Mouse (Mus musculus) midbrain, embryonic 12.5 days (tissue): ENCODE results near the gene Cdca8. TPM values are rescaled to one million over a fixed set of nuclear protein-coding genes. Genes with fewer than 3 reads are reported as not detected.

ENCODE experiments used
- ATAC-seq: fragments of 200-750 bp; cut with Nextera tagmentation; 2 replicates; pipeline ENCODE4 v1.8.0; 2017; ENCODE audit warnings: low read depth, moderate TSS enrichment, moderate library complexity; ENCODE audit not compliant: low FRiP score
- H3K27ac ChIP-seq: fragments of 300-500 bp; sonication (generic); replicated peaks from 2 replicates; pipeline ENCODE4 v1.5.1; 2016; ENCODE audit warnings: mild to moderate bottlenecking
- H3K27me3 ChIP-seq: fragments of 300-500 bp; sonication (generic); 2 replicates; pipeline ENCODE4 v1.6.1; 2016; ENCODE audit warnings: mild to moderate bottlenecking
- H3K36me3 ChIP-seq: fragments of 300-500 bp; sonication (generic); 2 replicates; pipeline ENCODE4 v1.6.1; 2016
- H3K4me1 ChIP-seq: fragments of 300-500 bp; sonication (generic); 2 replicates; pipeline ENCODE4 v1.6.1; 2016
- H3K4me2 ChIP-seq: fragments of 300-500 bp; sonication (generic); replicated peaks from 2 replicates; pipeline ENCODE4 v1.6.1; 2016; ENCODE audit warnings: mild to moderate bottlenecking, moderate library complexity
- H3K4me3 ChIP-seq: fragments of 300-500 bp; sonication (generic); 2 replicates; pipeline ENCODE4 v1.5.1; 2016; ENCODE audit warnings: mild to moderate bottlenecking
- H3K9ac ChIP-seq: fragments of 300-500 bp; sonication (generic); replicated peaks from 2 replicates; pipeline ENCODE4 v1.6.1; 2016; ENCODE audit warnings: mild to moderate bottlenecking, moderate library complexity
- H3K9me3 ChIP-seq: fragments of 300-500 bp; sonication (generic); 2 replicates; pipeline ENCODE4 v1.6.1; 2016; ENCODE audit warnings: mild to moderate bottlenecking
- WGBS: fragments of 180-500 bp; shearing (Covaris S2); methylation state at CpG from one replicate; pipeline ENCODE4 v1.1.7; 2016; 5-methylcytosine and 5-hydroxymethylcytosine counted together
- polyA plus RNA-seq: library from polyadenylated mRNA; unstranded; fragments of >200 nt; fragmentation: Nextera tagmentation; extraction: Ambion mirVana; gene quantifications from 2 replicates; pipeline ENCODE4 v1.2.1, GENCODE M21; 2016

Cdca8 gene
- polyA plus RNA-seq, 1 experiment from 2014 or later = 207 TPM

- H3K36me3 ChIP-seq = no peaks in the 10 kb centered on the region
- H3K27me3 ChIP-seq = peaks cover 63% of the 10 kb centered on the region
- no peaks in the 10 kb centered on the region for H3K9me3 ChIP-seq
- H3K9ac ChIP-seq = peak overlapping the region; percentile 55
- 0 out of 2 replicates have a peak overlapping the region, but pooled peaks have one; percentile 39 for H3K27ac ChIP-seq
- peak overlapping the region; percentile 83 for H3K4me2 ChIP-seq
- ATAC-seq = peak; percentile 59
- H3K4me1 ChIP-seq = peaks cover 36% of the 10 kb centered on the region
- WGBS = 2% methylated on average over 49 of the region's 83 CpGs
- peak overlapping the region; percentile 48 for H3K4me3 ChIP-seq
Observed at GRCm38 (mm10) chr4:124894508-124895428, 44.3 kb downstream of the Cdca8 start.

- WGBS = 26% methylated on average over 6 of the region's 6 CpGs
- H3K4me2 ChIP-seq = peak overlapping the region; percentile 83
- peaks cover 65% of the 10 kb centered on the region for H3K27me3 ChIP-seq
- no peak overlapping the region for H3K27ac ChIP-seq
- H3K36me3 ChIP-seq = no peaks in the 10 kb centered on the region
- ATAC-seq = no peak; the same call in 1 of the 2 replicates
- no peak overlapping the region for H3K9ac ChIP-seq
- H3K9me3 ChIP-seq = no peaks in the 10 kb centered on the region
- H3K4me1 ChIP-seq = peaks cover 26% of the 10 kb centered on the region
- H3K4me3 ChIP-seq = no peak overlapping the region
Observed at GRCm38 (mm10) chr4:124893769-124894168, 45.3 kb downstream of the Cdca8 start.

- no peak overlapping the region for H3K27ac ChIP-seq
- no peak overlapping the region for H3K9ac ChIP-seq
- no peak overlapping the region for H3K4me3 ChIP-seq
- H3K4me1 ChIP-seq = peaks cover 18% of the 10 kb centered on the region
- no peak for ATAC-seq
- peaks cover 67% of the 10 kb centered on the region for H3K27me3 ChIP-seq
- no peak overlapping the region for H3K4me2 ChIP-seq
- no peaks in the 10 kb centered on the region for H3K9me3 ChIP-seq
- H3K36me3 ChIP-seq = no peaks in the 10 kb centered on the region
- WGBS = 76% methylated on average over 5 of the region's 5 CpGs
Observed at GRCm38 (mm10) chr4:124890831-124891230, 48.3 kb downstream of the Cdca8 start.

GRCm38 (mm10) chr4:124889935-124890334, 49.2 kb downstream of the Cdca8 start:
- ATAC-seq = no peak
- no peak overlapping the region for H3K4me3 ChIP-seq
- H3K4me1 ChIP-seq = peaks cover 16% of the 10 kb centered on the region
- no peaks in the 10 kb centered on the region for H3K9me3 ChIP-seq
- peaks cover 64% of the 10 kb centered on the region for H3K27me3 ChIP-seq
- 88% methylated on average over 2 of the region's 2 CpGs for WGBS
- H3K36me3 ChIP-seq = no peaks in the 10 kb centered on the region
- no peak overlapping the region for H3K4me2 ChIP-seq
- no peak overlapping the region for H3K27ac ChIP-seq
- no peak overlapping the region for H3K9ac ChIP-seq

GRCm38 (mm10) chr4:124888702-124889101, 50.4 kb downstream of the Cdca8 start:
- ATAC-seq = no peak
- WGBS = 68% methylated on average over 7 of the region's 7 CpGs
- H3K36me3 ChIP-seq = no peaks in the 10 kb centered on the region
- H3K4me1 ChIP-seq = peaks cover 6% of the 10 kb centered on the region; the same call in 1 of the 2 replicates
- no peak overlapping the region for H3K9ac ChIP-seq
- H3K4me3 ChIP-seq = no peak overlapping the region
- H3K27me3 ChIP-seq = peaks cover 63% of the 10 kb centered on the region
- H3K4me2 ChIP-seq = no peak overlapping the region
- no peak overlapping the region for H3K27ac ChIP-seq
- H3K9me3 ChIP-seq = no peaks in the 10 kb centered on the region

- H3K4me2 ChIP-seq = peak overlapping the region; percentile 77
- H3K4me1 ChIP-seq = peaks cover 31% of the 10 kb centered on the region
- no peaks in the 10 kb centered on the region for H3K36me3 ChIP-seq
- peak; percentile 25 for ATAC-seq
- no peaks in the 10 kb centered on the region for H3K9me3 ChIP-seq
- peaks cover 65% of the 10 kb centered on the region for H3K27me3 ChIP-seq
- WGBS = under 1% methylated on average over 37 of the region's 37 CpGs
- H3K4me3 ChIP-seq = peak overlapping the region; percentile 58
- peak overlapping the region; percentile 83 for H3K27ac ChIP-seq
- H3K9ac ChIP-seq = peak overlapping the region; percentile 53
Observed at GRCm38 (mm10) chr4:124882151-124882729, 56.9 kb downstream of the Cdca8 start.

- WGBS = 2% methylated on average over 37 of the region's 37 CpGs
- peak overlapping the region; percentile 77 for H3K4me2 ChIP-seq
- ATAC-seq = peak; percentile 97
- H3K4me3 ChIP-seq = peak overlapping the region; percentile 58
- H3K4me1 ChIP-seq = peaks cover 31% of the 10 kb centered on the region
- peak overlapping the region; percentile 53 for H3K9ac ChIP-seq
- H3K9me3 ChIP-seq = no peaks in the 10 kb centered on the region
- peak overlapping the region; percentile 83 for H3K27ac ChIP-seq
- no peaks in the 10 kb centered on the region for H3K36me3 ChIP-seq
- H3K27me3 ChIP-seq = peaks cover 61% of the 10 kb centered on the region
Observed at GRCm38 (mm10) chr4:124881341-124881908, 57.7 kb downstream of the Cdca8 start.

GRCm38 (mm10) chr4:124880599-124880998, 58.5 kb downstream of the Cdca8 start, which contains the start of gene Epha10:
TSS of gene Epha10 (plus strand) at chr4:124880899.
- H3K4me3 ChIP-seq = peak within 1 kb of the TSS; percentile 58
- ATAC-seq = no peak
- H3K4me1 ChIP-seq = peaks cover 31% of the 10 kb centered on the region
- H3K36me3 ChIP-seq = no peaks in the 10 kb centered on the region
- peak within 1 kb of the TSS; percentile 83 for H3K27ac ChIP-seq
- peaks cover 55% of the 10 kb centered on the region for H3K27me3 ChIP-seq
- 4% methylated on average over 11 of the region's 11 CpGs for WGBS
- peak within 1 kb of the TSS; percentile 53 for H3K9ac ChIP-seq
- peak within 1 kb of the TSS; percentile 77 for H3K4me2 ChIP-seq
- no peaks in the 10 kb centered on the region for H3K9me3 ChIP-seq

GRCm38 (mm10) chr4:124872719-124873118, 66.4 kb downstream of the Cdca8 start:
- Histone ChIP-seq H3K9ac (no peak overlapping the region), H3K4me2 (no peak overlapping the region), H3K4me1 (no peaks in the 10 kb centered on the region), H3K27ac (no peak overlapping the region), H3K4me3 (no peak overlapping the region), H3K27me3 (no peaks in the 10 kb centered on the region), H3K36me3 (no peaks in the 10 kb centered on the region), H3K9me3 (no peaks in the 10 kb centered on the region)
- 95% methylated on average over 1 of the region's 1 CpGs for WGBS
- no peak for ATAC-seq

Other genes starting within 250 kb of the Cdca8 start
- 61.9 and 63.0 TPM in 2 replicates for gene Utp11, start 245.7 kb downstream of the Cdca8 start, polyA plus RNA-seq
- gene Fhl3, start 238.6 kb downstream of the Cdca8 start, polyA plus RNA-seq = 2.6 and 4.1 TPM in 2 replicates
- gene Sf3a3, start 224.5 kb downstream of the Cdca8 start, polyA plus RNA-seq = 194 and 195 TPM in 2 replicates
- 25.2 and 28.8 TPM in 2 replicates for gene Inpp5b, start 197.5 kb downstream of the Cdca8 start, polyA plus RNA-seq
- 15.1 and 18.0 TPM in 2 replicates for gene Mtf1, start 137.2 kb downstream of the Cdca8 start, polyA plus RNA-seq
- 48.4 and 49.3 TPM in 2 replicates for gene Yrdc, start 88.6 kb downstream of the Cdca8 start, polyA plus RNA-seq
- gene 1110065P20Rik, start 88.1 kb downstream of the Cdca8 start, polyA plus RNA-seq = 69.1 and 72.4 TPM in 2 replicates
- 7.1 and 7.9 TPM in 2 replicates for gene Maneal, start 77.1 kb downstream of the Cdca8 start, polyA plus RNA-seq
- 12.3 and 13.3 TPM in 2 replicates for gene Epha10, start 58.4 kb downstream of the Cdca8 start, polyA plus RNA-seq
- gene 9930104L06Rik, start 2.3 kb downstream of the Cdca8 start, polyA plus RNA-seq = 17.0 and 18.1 TPM in 2 replicates
- 6.9 and 16.6 TPM in 2 replicates for gene Rspo1, start 47.1 kb upstream of the Cdca8 start, polyA plus RNA-seq
- gene Gnl2, start 77.3 kb upstream of the Cdca8 start, polyA plus RNA-seq = 99.1 and 104 TPM in 2 replicates
- 0.17 and 0.42 TPM in 2 replicates for gene Dnali1, start 126.4 kb upstream of the Cdca8 start, polyA plus RNA-seq
- 35.1 and 36.0 TPM in 2 replicates for gene Snip1, start 127.4 kb upstream of the Cdca8 start, polyA plus RNA-seq
- gene Meaf6, start 145.8 kb upstream of the Cdca8 start, polyA plus RNA-seq = 123 and 131 TPM in 2 replicates
- gene Zc3h12a, start 188.5 kb upstream of the Cdca8 start, polyA plus RNA-seq = 0.34 and 0.36 TPM in 2 replicates